Mouse (Mus musculus): ENCODE measurements at regions not wholly inside any gene's neighbourhood (a gene's known extent, or its start where the extent isn't known, plus 50 kb on each side); places are given as distances from the start of the nearest gene placed in this dataset.

GRCm38 (mm10) chr1:184449007-184449406 is 283.4 kb downstream of the Hlx start:
- TF ChIP-seq EP300 (IDR thresholded peaks at IDR 0.05; ENCODE audit: low read depth) (no peak), CTCF (IDR thresholded peaks at IDR 0.05; ENCODE audit: low read depth) (no peak)

All from liver, embryonic 14.5 days (tissue).